Mouse (Mus musculus): ENCODE measurements around the gene Sel1l. TPM values are rescaled to one million over a fixed set of nuclear protein-coding genes. Genes with fewer than 3 reads are reported as not detected.

Gene Sel1l
- polyA plus RNA-seq, 1 experiment from 2014 or later: 98.8 TPM

DNA sequence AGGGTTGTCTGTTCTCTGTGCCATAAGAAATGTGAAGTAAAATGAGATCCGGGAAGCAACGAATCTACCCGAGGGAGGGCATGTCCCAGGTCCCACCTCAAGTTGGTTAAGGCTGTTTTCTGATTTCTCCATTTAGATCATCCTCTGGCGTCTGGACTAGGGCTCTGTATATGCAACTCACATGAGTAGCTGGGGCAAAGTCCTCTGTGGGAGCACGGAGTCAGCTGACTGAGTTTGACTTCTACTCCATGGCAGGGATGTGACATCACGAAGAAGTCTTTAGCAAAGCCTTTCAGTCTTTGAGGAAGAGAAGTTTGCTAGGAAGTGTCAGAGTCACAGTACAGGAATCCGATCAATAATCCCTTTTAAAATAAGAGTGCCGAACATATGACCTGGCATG is 40.0 kb downstream of the Sel1l start:
- peaks cover 25% of the 10 kb centered on the region for H3K36me3 ChIP-seq
- no peaks in the 10 kb centered on the region for H3K27me3 ChIP-seq (replicated peaks)
- H3K4me2 ChIP-seq (replicated peaks): no peak overlapping the region
- ATAC-seq: no peak
- WGBS: 91% methylated on average over 8 of the region's 8 CpGs
- no peak overlapping the region for H3K27ac ChIP-seq
- no peak overlapping the region for H3K4me3 ChIP-seq (replicated peaks)
- no peaks in the 10 kb centered on the region for H3K4me1 ChIP-seq (replicated peaks)
- no peak overlapping the region for H3K9ac ChIP-seq
- no peaks in the 10 kb centered on the region for H3K9me3 ChIP-seq

DNA sequence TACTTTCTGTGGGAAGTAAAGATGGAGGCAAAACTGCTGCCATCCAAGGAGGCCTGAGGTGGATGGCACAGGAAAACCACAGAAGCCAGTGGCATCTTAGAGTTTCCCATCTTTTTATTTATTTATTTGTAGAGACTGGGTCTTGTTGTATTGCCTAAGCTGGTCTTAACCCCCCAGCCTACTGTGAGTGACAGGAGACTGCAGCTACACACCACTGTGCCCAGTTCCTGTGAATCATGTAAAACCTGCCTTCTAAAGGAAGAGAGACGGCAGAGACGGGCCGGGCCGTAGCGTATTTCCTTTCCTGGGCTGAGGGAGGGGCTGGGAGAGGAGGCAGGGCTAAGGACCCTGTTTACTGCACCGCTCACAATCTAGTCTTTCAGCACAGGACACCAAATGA is 41.2 kb downstream of the Sel1l start:
- no peak for ATAC-seq
- no peak overlapping the region for H3K4me2 ChIP-seq (replicated peaks)
- no peak overlapping the region for H3K27ac ChIP-seq
- 94% methylated on average over 6 of the region's 6 CpGs for WGBS
- no peaks in the 10 kb centered on the region for H3K27me3 ChIP-seq (replicated peaks)
- peaks cover 18% of the 10 kb centered on the region for H3K36me3 ChIP-seq
- H3K9ac ChIP-seq: no peak overlapping the region
- H3K4me1 ChIP-seq (replicated peaks): no peaks in the 10 kb centered on the region
- no peaks in the 10 kb centered on the region for H3K9me3 ChIP-seq
- H3K4me3 ChIP-seq (replicated peaks): no peak overlapping the region

DNA sequence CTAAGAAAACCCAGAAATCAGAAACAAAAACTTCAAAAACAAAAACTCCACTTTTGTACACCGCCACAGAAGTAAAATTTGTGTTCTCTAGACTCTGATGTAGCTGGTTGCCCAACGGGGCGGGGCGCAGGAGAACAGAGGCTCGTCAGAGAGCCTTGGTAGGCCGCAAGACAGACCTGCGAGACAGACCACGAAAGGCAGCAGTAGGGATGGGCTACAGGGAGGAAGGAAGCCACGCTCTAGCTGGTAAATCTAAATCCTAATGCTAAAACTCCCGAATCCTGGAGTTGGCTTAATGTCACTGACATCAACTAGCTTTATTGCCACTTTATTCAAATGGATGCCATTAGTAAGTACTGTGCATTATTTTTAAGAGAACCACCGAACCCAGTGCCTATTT is 41.9 kb downstream of the Sel1l start:
- Histone ChIP-seq H3K36me3 (peaks cover 14% of the 10 kb centered on the region), H3K9ac (no peak overlapping the region), H3K9me3 (no peaks in the 10 kb centered on the region), H3K4me3 (replicated peaks) (no peak overlapping the region), H3K27ac (no peak overlapping the region), H3K4me2 (replicated peaks) (no peak overlapping the region), H3K27me3 (replicated peaks) (no peaks in the 10 kb centered on the region), H3K4me1 (replicated peaks) (no peaks in the 10 kb centered on the region)
- no peak for ATAC-seq
- WGBS: 92% methylated on average over 11 of the region's 11 CpGs

DNA sequence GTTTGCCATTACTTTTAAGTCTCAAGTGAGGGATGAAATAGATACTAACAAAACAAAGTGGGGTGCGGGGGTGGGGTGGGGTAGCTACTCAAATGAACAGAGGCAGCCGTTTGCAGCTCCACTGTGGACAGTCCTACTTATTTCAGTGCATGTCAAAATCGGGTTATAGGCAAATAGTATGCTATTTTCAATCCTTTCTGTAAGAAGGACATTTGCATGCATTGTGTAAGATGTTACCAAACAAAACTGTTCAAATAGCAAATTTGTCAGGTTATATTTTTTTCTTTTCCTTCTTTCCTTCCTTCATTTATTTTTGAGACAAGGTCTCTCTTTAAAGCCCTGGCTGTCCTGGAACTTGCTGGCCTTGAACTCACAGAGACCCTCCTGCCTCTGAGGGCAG is 44.7 kb downstream of the Sel1l start:
- H3K9ac ChIP-seq: no peak overlapping the region
- no peak overlapping the region for H3K27ac ChIP-seq
- 84% methylated on average over 3 of the region's 3 CpGs for WGBS
- no peaks in the 10 kb centered on the region for H3K36me3 ChIP-seq
- no peaks in the 10 kb centered on the region for H3K27me3 ChIP-seq (replicated peaks)
- H3K4me2 ChIP-seq (replicated peaks): no peak overlapping the region
- ATAC-seq: no peak
- H3K4me1 ChIP-seq (replicated peaks): no peaks in the 10 kb centered on the region
- H3K9me3 ChIP-seq: no peaks in the 10 kb centered on the region
- H3K4me3 ChIP-seq (replicated peaks): no peak overlapping the region

DNA sequence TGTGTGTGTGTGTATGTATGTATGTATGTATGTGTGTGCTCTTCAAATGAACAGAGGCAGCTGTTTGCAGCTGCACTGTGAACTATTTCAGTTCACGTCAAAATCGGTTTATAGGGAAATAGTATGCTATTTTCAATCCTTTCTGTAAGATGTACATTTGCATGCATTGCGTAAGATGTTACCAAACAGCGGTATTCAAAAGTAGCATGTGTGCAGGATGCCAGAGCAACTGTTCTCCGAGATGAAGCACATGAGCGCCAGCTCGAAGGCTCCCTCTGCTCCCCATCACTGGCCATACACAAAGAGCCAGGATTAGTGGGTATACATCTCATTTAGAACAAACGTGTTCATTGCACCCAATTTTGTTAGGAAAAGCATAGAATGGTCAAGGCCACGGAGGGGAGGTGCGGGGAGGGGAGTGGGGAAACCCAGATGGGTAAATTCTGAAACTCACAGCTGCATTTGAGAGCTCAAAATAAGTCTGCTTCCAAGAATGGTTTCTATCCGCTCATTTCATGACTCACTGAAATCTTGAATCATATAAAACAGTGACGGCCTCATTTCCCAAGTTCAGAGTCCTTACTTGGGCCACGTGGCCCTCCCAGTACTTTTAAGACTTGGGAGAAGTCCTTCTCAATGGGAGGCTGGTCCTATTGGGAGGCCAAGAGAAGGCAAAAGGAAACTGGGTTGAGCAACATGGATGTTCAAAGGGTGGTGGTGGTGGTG is 45.6 kb downstream of the Sel1l start:
- H3K9me3 ChIP-seq: no peaks in the 10 kb centered on the region
- no peak overlapping the region for H3K4me2 ChIP-seq (replicated peaks)
- H3K27ac ChIP-seq: no peak overlapping the region
- H3K4me1 ChIP-seq (replicated peaks): no peaks in the 10 kb centered on the region
- H3K27me3 ChIP-seq (replicated peaks): no peaks in the 10 kb centered on the region
- H3K4me3 ChIP-seq (replicated peaks): no peak overlapping the region
- no peaks in the 10 kb centered on the region for H3K36me3 ChIP-seq
- no peak for ATAC-seq
- 81% methylated on average over 13 of the region's 13 CpGs for WGBS
- no peak overlapping the region for H3K9ac ChIP-seq

DNA sequence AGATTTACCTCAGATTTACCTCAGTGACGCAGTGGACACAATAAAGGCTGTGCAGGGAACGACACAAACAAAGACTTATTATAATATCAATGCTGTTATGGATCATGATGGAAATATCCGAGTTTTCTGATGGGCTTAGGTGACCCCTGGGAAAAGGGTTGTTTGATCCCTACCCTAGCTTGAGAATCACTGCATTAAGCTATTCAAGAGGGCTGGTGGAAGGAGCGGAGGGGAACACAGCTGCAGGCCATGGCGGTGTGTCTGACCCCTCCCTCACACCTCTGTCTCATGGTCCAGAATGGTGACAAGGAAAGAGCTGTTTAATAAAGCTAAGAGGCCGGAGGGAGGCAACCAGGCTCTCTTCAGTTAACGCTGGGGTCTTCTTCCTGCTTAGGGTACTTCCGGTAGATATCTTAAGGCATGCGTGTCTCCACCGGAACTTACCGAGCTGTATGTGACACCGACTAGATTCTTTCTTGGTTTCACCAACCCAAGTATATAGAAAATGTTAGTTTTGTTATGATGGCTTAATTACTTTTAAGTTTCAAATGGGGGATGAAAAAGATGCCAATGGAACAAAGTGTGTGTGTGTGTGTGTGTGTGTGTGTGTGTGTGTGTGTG is 46.3 kb downstream of the Sel1l start:
- no peak for ATAC-seq
- no peaks in the 10 kb centered on the region for H3K4me1 ChIP-seq (replicated peaks)
- H3K9ac ChIP-seq: no peak overlapping the region
- H3K4me3 ChIP-seq (replicated peaks): no peak overlapping the region
- no peak overlapping the region for H3K4me2 ChIP-seq (replicated peaks)
- H3K27me3 ChIP-seq (replicated peaks): no peaks in the 10 kb centered on the region
- H3K9me3 ChIP-seq: no peaks in the 10 kb centered on the region
- H3K27ac ChIP-seq: no peak overlapping the region
- 89% methylated on average over 12 of the region's 12 CpGs for WGBS
- no peaks in the 10 kb centered on the region for H3K36me3 ChIP-seq

DNA sequence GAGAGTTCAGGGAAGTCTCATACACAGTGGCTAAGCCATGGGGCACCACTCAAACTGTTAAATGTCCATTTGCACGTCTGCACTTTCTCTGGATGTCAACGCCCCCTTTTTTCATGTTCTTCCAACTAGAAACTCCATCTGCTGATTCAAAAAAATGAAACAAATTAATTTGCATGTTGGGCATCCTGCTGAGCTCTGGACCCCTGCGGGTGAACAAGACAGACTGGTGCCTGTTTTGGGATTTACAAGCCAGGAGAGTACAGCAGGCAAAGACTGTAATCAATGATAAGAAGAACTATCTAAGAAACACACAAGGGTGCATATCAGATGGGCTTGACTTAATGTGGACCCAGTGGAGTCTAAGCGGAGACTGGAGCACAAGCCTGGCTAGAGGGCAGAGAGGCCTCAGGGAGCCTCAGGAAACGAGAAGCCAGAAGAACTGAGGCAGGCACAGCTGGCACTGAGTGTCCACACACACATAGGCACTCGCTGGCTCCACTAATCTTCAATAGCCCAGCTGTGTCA is 48.0 kb downstream of the Sel1l start:
- Histone ChIP-seq H3K9me3 (no peaks in the 10 kb centered on the region), H3K36me3 (no peaks in the 10 kb centered on the region), H3K27me3 (replicated peaks) (no peaks in the 10 kb centered on the region), H3K4me2 (replicated peaks) (no peak overlapping the region), H3K4me3 (replicated peaks) (no peak overlapping the region), H3K27ac (no peak overlapping the region), H3K4me1 (replicated peaks) (no peaks in the 10 kb centered on the region), H3K9ac (no peak overlapping the region)
- ATAC-seq: no peak
- 73% methylated on average over 6 of the region's 6 CpGs for WGBS

DNA sequence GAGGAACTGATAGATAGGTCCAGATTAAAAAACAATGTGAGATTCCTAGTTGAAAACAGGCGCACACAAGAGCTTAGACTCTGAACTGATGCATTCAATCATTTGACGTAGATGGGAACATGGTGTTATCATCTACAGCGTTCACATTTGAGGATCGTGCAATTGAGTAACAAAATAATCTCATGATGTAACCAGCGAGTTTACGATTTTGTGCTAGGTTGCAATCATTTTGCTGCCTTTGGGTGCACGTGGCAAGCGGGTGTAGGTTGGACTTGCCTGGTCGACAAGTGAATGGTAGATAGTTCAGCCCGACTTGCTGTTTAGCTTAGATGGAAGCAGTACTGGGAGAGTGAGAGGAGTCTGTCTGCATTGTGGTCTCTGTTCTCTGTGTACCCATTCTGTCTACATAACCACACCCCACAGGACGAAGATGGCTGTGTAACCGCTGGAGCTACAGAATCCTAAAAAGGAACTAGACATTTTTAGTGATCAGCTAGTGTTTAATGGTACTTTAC is 49.1 kb downstream of the Sel1l start:
- no peaks in the 10 kb centered on the region for H3K27me3 ChIP-seq (replicated peaks)
- no peaks in the 10 kb centered on the region for H3K36me3 ChIP-seq
- no peak overlapping the region for H3K27ac ChIP-seq
- WGBS: 74% methylated on average over 12 of the region's 12 CpGs
- H3K4me2 ChIP-seq (replicated peaks): no peak overlapping the region
- no peak for ATAC-seq
- H3K9ac ChIP-seq: no peak overlapping the region
- no peaks in the 10 kb centered on the region for H3K9me3 ChIP-seq
- H3K4me1 ChIP-seq (replicated peaks): no peaks in the 10 kb centered on the region
- H3K4me3 ChIP-seq (replicated peaks): no peak overlapping the region

DNA sequence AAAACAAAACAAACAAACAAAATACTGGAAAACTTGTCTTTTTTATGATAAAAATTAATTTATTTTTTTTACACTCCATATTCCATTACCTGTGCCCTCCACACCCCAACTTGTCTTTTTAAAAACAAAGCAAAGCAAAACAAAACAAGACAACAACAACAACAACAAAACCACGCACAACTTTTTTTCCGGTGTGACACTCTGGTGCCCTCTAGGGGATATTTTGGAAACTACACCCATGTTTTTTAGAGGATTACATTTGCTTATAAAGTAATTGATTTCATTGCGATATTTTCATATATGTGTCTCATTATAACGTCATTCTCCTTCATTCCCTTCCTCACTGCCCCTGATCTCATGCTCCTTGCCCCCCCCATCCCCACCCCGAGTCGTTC is 49.6 kb downstream of the Sel1l start:
- WGBS: 17% methylated on average over 6 of the region's 6 CpGs
- 0 out of 2 replicates have a peak, but pooled peaks have one; percentile 36 for ATAC-seq

DNA sequence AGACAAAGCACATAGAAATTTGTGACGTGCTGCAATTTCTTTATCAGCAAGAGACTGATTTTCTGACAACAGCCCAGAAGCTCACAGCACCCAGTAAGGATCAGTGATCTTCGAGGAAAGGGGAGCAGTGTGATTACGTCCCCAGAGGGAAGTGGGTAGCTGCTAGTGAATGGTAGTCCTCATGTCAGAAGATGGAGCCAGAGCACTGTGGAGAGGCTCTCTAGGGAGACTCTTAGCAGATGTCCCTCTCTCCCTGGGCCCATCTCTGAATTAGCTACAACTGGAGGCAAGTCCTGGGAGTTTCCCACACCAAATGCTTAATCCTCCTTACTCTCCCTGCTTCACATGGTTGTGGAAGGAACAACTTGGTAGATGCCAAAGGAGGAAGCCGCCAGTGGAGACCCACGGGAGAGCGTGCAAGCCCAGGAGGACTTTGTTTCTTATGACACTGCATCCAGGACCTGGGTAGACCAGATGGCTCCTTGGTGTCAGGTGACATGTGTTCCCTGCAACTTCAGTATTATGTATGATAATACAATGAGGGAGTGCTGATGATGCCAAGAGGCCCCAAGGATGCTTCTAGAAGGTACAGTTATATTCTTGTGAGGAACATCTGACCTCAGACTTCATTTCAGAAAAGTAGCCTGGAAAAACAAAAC is 50.1 kb downstream of the Sel1l start:
- no peaks in the 10 kb centered on the region for H3K9me3 ChIP-seq
- H3K4me3 ChIP-seq (replicated peaks): no peak overlapping the region
- no peaks in the 10 kb centered on the region for H3K36me3 ChIP-seq
- no peak overlapping the region for H3K4me2 ChIP-seq (replicated peaks)
- H3K27me3 ChIP-seq (replicated peaks): no peaks in the 10 kb centered on the region
- no peak overlapping the region for H3K27ac ChIP-seq
- H3K9ac ChIP-seq: no peak overlapping the region
- WGBS: 76% methylated on average over 6 of the region's 6 CpGs
- H3K4me1 ChIP-seq (replicated peaks): no peaks in the 10 kb centered on the region
- ATAC-seq: peak; percentile 56; the same call in 1 of the 2 replicates

More for the DNA sequence above, 49.6 kb downstream of the Sel1l start:
- H3K4me3 ChIP-seq (replicated peaks): no peak overlapping the region
- no peaks in the 10 kb centered on the region for H3K36me3 ChIP-seq
- no peaks in the 10 kb centered on the region for H3K4me1 ChIP-seq (replicated peaks)
- no peak overlapping the region for H3K27ac ChIP-seq
- no peak overlapping the region for H3K4me2 ChIP-seq (replicated peaks)
- H3K9ac ChIP-seq: no peak overlapping the region
- H3K9me3 ChIP-seq: no peaks in the 10 kb centered on the region
- H3K27me3 ChIP-seq (replicated peaks): no peaks in the 10 kb centered on the region

DNA sequence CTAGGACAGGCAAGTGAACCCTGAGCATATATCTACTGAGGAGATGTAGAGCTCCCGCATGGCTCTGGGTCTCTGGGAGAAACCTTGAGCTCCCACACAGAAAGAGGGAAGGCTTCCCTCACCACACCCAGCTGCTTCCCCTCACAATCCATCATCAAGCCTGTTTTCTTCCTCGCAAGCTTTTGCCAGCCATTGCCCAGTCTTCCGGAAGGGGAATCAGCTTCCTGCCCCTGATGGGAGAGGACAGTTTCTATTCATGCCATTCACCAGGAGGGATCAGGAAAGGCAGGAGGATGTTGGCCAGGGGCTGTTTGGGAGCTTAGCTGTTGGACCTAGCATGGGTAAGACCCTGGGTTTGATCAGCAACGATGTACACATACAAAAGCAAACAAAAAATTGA is 52.2 kb downstream of the Sel1l start:
- no peak overlapping the region for H3K4me2 ChIP-seq (replicated peaks)
- no peak overlapping the region for H3K9ac ChIP-seq
- no peak for ATAC-seq
- no peak overlapping the region for H3K27ac ChIP-seq
- no peaks in the 10 kb centered on the region for H3K4me1 ChIP-seq (replicated peaks)
- no peak overlapping the region for H3K4me3 ChIP-seq (replicated peaks)
- H3K9me3 ChIP-seq: no peaks in the 10 kb centered on the region
- WGBS: 77% methylated on average over 4 of the region's 4 CpGs
- H3K27me3 ChIP-seq (replicated peaks): no peaks in the 10 kb centered on the region
- H3K36me3 ChIP-seq: no peaks in the 10 kb centered on the region

DNA sequence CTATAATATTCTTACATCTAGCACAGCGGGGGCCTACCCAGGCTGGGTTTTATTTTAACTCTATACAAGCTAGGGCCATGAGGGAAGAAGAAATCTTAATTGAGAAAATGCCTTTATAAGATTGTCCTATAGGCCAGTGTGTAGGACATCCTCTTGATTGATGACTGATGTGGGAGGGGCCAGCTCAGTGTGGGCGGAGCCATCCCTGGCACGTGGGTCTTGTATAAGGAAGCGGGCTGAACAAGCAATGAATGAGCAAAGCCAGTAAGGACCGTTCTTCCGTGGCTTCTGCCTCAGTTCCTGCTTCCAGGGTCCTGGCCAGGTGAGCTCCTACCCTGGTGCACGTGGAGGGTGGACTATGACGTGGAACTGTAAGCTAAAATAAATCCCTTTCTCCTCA is 55.7 kb downstream of the Sel1l start:
- 75% methylated on average over 8 of the region's 8 CpGs for WGBS
- Histone ChIP-seq H3K27me3 (replicated peaks) (no peaks in the 10 kb centered on the region), H3K4me2 (replicated peaks) (no peak overlapping the region), H3K36me3 (no peaks in the 10 kb centered on the region), H3K9me3 (no peaks in the 10 kb centered on the region), H3K4me1 (replicated peaks) (no peaks in the 10 kb centered on the region), H3K27ac (no peak overlapping the region), H3K4me3 (replicated peaks) (no peak overlapping the region), H3K9ac (no peak overlapping the region)
- no peak for ATAC-seq

Measured in intestine, embryonic 15.5 days (tissue).